Mouse (Mus musculus) erythroblast, embryonic 14.5 days (primary cell): ENCODE results near the gene Npcd.

Experiments
- GATA1 ChIP-seq: IDR thresholded peaks from 2 replicates; pipeline ENCODE4 v1.6.1; 2012; ENCODE audit warnings: low read length, inconsistent platforms, mixed read lengths
- TAL1 ChIP-seq: IDR thresholded peaks from 3 replicates; pipeline ENCODE4 v1.6.1; 2012; ENCODE audit warnings: low read length, inconsistent platforms, mixed read lengths

DNA sequence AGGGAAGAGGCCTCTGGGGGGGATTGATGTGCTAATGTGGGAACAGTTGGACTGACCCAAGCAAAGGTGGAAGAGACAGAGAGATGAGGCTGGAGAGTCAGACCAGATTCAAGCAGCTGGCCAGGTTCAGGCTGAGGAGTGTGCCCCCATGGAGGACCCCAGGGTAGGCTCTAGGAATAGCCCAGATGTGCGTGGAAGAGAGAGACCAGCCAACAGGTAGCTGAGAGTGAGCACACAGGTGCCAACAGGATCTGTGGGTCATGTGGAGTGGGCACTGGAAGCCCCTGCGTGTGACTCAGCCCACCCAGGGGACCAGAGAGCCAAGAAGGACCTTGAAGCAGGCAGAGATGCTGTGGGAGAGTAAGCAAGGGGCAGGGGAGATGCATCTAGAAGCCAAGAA lies 32.4 kb downstream of the Npcd start:
- no peak for TF ChIP-seq GATA1
- no peak for TF ChIP-seq TAL1
